Mouse (Mus musculus) heart, adult 8-10 months (tissue): ENCODE results near the gene Mybph. TPM values are rescaled to one million over a fixed set of nuclear protein-coding genes. Genes with fewer than 3 reads are reported as not detected.
A peak's percentile ranks its signal among the peaks of the same experiment; 100 is the strongest.
"Not testable (repeated sequence)": the region's sequence is repeated elsewhere in the genome, so short reads cannot be mapped to it uniquely, and the experiment has no call there.

Experiments used
- DNase-seq: peaks from one replicate; pipeline ENCODE4 v3.0.0; 2022; ENCODE audit warnings: low spot score
- total RNA-seq, 4 experiments: library from RNA; stranded (reverse); gene quantifications; 2 replicates each; pipeline ENCODE4 v1.2.4; 2022

Gene Mybph
- total RNA-seq, 4 experiments from 2014 or later: 0.28 TPM; not detected in 3

- DNase-seq: no peak
Measured at GRCm38 (mm10) chr1:134232778-134233531, 39.7 kb downstream of the Mybph start.

GRCm38 (mm10) chr1:134233681-134234454 is 40.6 kb downstream of the Mybph start:
- no peak for DNase-seq

- no peak for DNase-seq
Measured at GRCm38 (mm10) chr1:134234455-134235390, 41.5 kb downstream of the Mybph start.

GRCm38 (mm10) chr1:134235391-134235921 is 42.2 kb downstream of the Mybph start, which contains the start of gene Adora1:
Adora1 (minus strand) TSS chr1:134235431.
- no peak for DNase-seq

- DNase-seq: no peak
Measured at GRCm38 (mm10) chr1:134236142-134236541, 42.9 kb downstream of the Mybph start.

- DNase-seq: no peak
Measured at GRCm38 (mm10) chr1:134237438-134237837, 44.2 kb downstream of the Mybph start.

GRCm38 (mm10) chr1:134240701-134241100 is 47.5 kb downstream of the Mybph start:
- no peak for DNase-seq

- DNase-seq: no peak
Measured at GRCm38 (mm10) chr1:134241298-134241697, 48.0 kb downstream of the Mybph start.

GRCm38 (mm10) chr1:134242286-134242685 is 49.0 kb downstream of the Mybph start:
- no peak for DNase-seq

- DNase-seq: no peak
Measured at GRCm38 (mm10) chr1:134243505-134243904, 50.3 kb downstream of the Mybph start.

- DNase-seq: peak; percentile 88
Measured at GRCm38 (mm10) chr1:134243948-134244914, 51.0 kb downstream of the Mybph start.

- DNase-seq: no peak
Measured at GRCm38 (mm10) chr1:134245004-134245717, 51.9 kb downstream of the Mybph start.

- peak; percentile 54 for DNase-seq
Measured at GRCm38 (mm10) chr1:134246590-134246989, 53.3 kb downstream of the Mybph start.

GRCm38 (mm10) chr1:134249681-134250080 is 56.4 kb downstream of the Mybph start:
- not testable (repeated sequence) for DNase-seq

Other genes with a start within 250 kb of the Mybph start
- gene Fmod, start 156.2 kb upstream of the Mybph start, total RNA-seq: 10 to 100 TPM in 1 of 4 experiments, 1 to 10 TPM in 3; 5.9 to 14.1 (median 8.2) TPM
- 10 to 100 TPM; 18.3 to 35.3 (median 28.0) TPM for gene Btg2, start 114.3 kb upstream of the Mybph start, total RNA-seq
- gene Chit1, start 82.2 kb upstream of the Mybph start, total RNA-seq: not detected
- gene Chil1, start 11.3 kb upstream of the Mybph start, total RNA-seq: 1 to 10 TPM in 1 of 4 experiments, under 1 TPM in 3; 0.38 to 2.7 (median 0.51) TPM
- 10 to 100 TPM in 3 of 4 experiments, 1 to 10 TPM in 1; 8.6 to 14.1 (median 12.7) TPM for gene Adora1, start 42.0 kb downstream of the Mybph start, total RNA-seq
- gene Myog, start 96.5 kb downstream of the Mybph start, total RNA-seq: not detected
- gene Ppfia4, start 139.5 kb downstream of the Mybph start, total RNA-seq: 1 to 10 TPM in 1 of 4 experiments, under 1 TPM in 3; 0.63 to 1.1 (median 0.95) TPM
- 10 to 100 TPM; 11.4 to 20.0 (median 13.8) TPM for gene Tmem183a, start 168.5 kb downstream of the Mybph start, total RNA-seq
- gene 4933406M09Rik, start 192.5 kb downstream of the Mybph start, total RNA-seq: not detected
- 10 to 100 TPM; 23.4 to 28.6 (median 26.9) TPM for gene Cyb5r1, start 212.1 kb downstream of the Mybph start, total RNA-seq
- 100 to 1,000 TPM; 123 to 133 (median 130) TPM for gene Adipor1, start 221.9 kb downstream of the Mybph start, total RNA-seq